Mouse (Mus musculus) left cerebral cortex, postnatal 10 days (tissue): ENCODE measurements around the gene Tmem52b. TPM values are rescaled to one million over a fixed set of nuclear protein-coding genes. Genes with fewer than 3 reads are reported as not detected.

Experiments used
- DNase-seq, 2 experiments: peaks; one replicate each; pipeline ENCODE4 v3.0.0; 2021 to 2022; ENCODE audit warnings: low spot score in 2 of 2, mixed read lengths in 1 of 2; ENCODE audit errors: extremely low spot score in 1 of 2
- intact Hi-C: fragments of 180-260 bp; cut with DNase I; formaldehyde crosslinking; loops from one replicate; pipeline ENCODE4 v1.15.1; 2025
- total RNA-seq, 2 experiments: library from RNA; stranded (reverse); gene quantifications; 2 replicates each; pipeline ENCODE4 v1.2.3; 2021

The Tmem52b gene
- total RNA-seq, 2 experiments from 2014 or later: not detected

GRCm38 (mm10) chr6:129526069-129526468 is 13.7 kb downstream of the Tmem52b start:
- intact Hi-C loops: no loop called here
- DNase-seq: no peak

GRCm38 (mm10) chr6:129527416-129527815 is 15.1 kb downstream of the Tmem52b start:
- intact Hi-C loops: no loop called here
- no peak for DNase-seq

GRCm38 (mm10) chr6:129529605-129530004 is 17.2 kb downstream of the Tmem52b start:
- no peak for DNase-seq
- intact Hi-C loops: no loop called here

GRCm38 (mm10) chr6:129530261-129530660 is 17.9 kb downstream of the Tmem52b start:
- intact Hi-C loops: no loop called here

GRCm38 (mm10) chr6:129532556-129532941 is 20.2 kb downstream of the Tmem52b start:
- intact Hi-C loops: no loop called here

More at GRCm38 (mm10) chr6:129530261-129530660, 17.9 kb downstream of the Tmem52b start:
- no peak for DNase-seq

GRCm38 (mm10) chr6:129532942-129533860 is 20.8 kb downstream of the Tmem52b start, which contains the start of gene Gabarapl1:
TSS of gene Gabarapl1 (plus strand) at chr6:129533160.
- intact Hi-C loops: no loop called here
- peak; percentile 76 to 91 for DNase-seq

More at GRCm38 (mm10) chr6:129532556-129532941, 20.2 kb downstream of the Tmem52b start:
- peak; percentile 55 to 87 for DNase-seq

- no peak for DNase-seq
- intact Hi-C loops: no loop called here
These were observed 21.7 kb downstream of the Tmem52b start for GRCm38 (mm10) chr6:129534057-129534456.

GRCm38 (mm10) chr6:129534627-129535190 is 22.4 kb downstream of the Tmem52b start:
- intact Hi-C loops: no loop called here
- no peak for DNase-seq

- intact Hi-C loops: no loop called here
These were observed 23.4 kb downstream of the Tmem52b start for GRCm38 (mm10) chr6:129535723-129536122.

GRCm38 (mm10) chr6:129538555-129538954 is 26.2 kb downstream of the Tmem52b start:
- intact Hi-C loops: no loop called here
- no peak for DNase-seq

More at GRCm38 (mm10) chr6:129535723-129536122, 23.4 kb downstream of the Tmem52b start:
- no peak for DNase-seq

- peak in 1 of 2 experiments; percentile 50 for DNase-seq
- intact Hi-C loops: no loop called here
These were observed 29.6 kb downstream of the Tmem52b start for GRCm38 (mm10) chr6:129541931-129542330.

GRCm38 (mm10) chr6:129542540-129542939 is 30.2 kb downstream of the Tmem52b start:
- no peak for DNase-seq
- intact Hi-C loops: no loop called here

GRCm38 (mm10) chr6:129543709-129544606 is 31.6 kb downstream of the Tmem52b start:
- peak; percentile 68 to 72 for DNase-seq
- intact Hi-C loops: no loop called here

GRCm38 (mm10) chr6:129547277-129547676 is 34.9 kb downstream of the Tmem52b start:
- intact Hi-C loops: no loop called here
- no peak for DNase-seq

- DNase-seq: no peak
- intact Hi-C loops: no loop called here
These were observed 35.7 kb downstream of the Tmem52b start for GRCm38 (mm10) chr6:129548009-129548408.

GRCm38 (mm10) chr6:129557298-129558023 is 45.1 kb downstream of the Tmem52b start:
- intact Hi-C loops: no loop called here
- DNase-seq: no peak

- peak; percentile 60 to 65 for DNase-seq
- intact Hi-C loops: loop anchor here (1.0 kb wide), 1 partner anchor 166 kb away; no protein-coding TSS in a partner anchor
These were observed 46.7 kb downstream of the Tmem52b start for GRCm38 (mm10) chr6:129558946-129559640.

GRCm38 (mm10) chr6:129559641-129560027 is 47.3 kb downstream of the Tmem52b start:
- no peak for DNase-seq
- intact Hi-C loops: loop anchor here (1.0 kb wide), 1 partner anchor 166 kb away; no protein-coding TSS in a partner anchor
